ENCODE assay signal across 8 mouse cellular contexts in genomic region chr16:18628206-18628947, GRCm38 (mm10). TPM values are rescaled to one million over a fixed set of nuclear protein-coding genes. Genes with fewer than 3 reads are reported as not detected.
DNase-seq lines count a peak whose midpoint lies in the region; ATAC-seq and TF ChIP-seq lines count a peak whose summit lies in the region.

No protein-coding gene starts in this region.

- H3K27me3 ChIP-seq in forebrain, embryonic 10.5 days (ENCODE audit: poor library complexity, severe bottlenecking) = peaks cover 89% of the 10 kb centered on the region
- H3K27me3 ChIP-seq in limb, embryonic 13.5 days = peaks cover 55% of the 10 kb centered on the region
- H3K27me3 ChIP-seq in thymus, adult 2 months (ENCODE audit: control insufficient read depth, insufficient read depth, low read length) = peaks cover 30% of the 10 kb centered on the region; the same call in 1 of the 2 replicates

- no peaks in the 10 kb centered on the region for H3K9me3 ChIP-seq in forebrain, embryonic 10.5 days
- no peaks in the 10 kb centered on the region for H3K9me3 ChIP-seq in limb, embryonic 13.5 days

- H3K27ac ChIP-seq in bone marrow, adult 2 months (ENCODE audit: control insufficient read depth, insufficient read depth, low read depth, low read length, poor library complexity) = peak overlapping the region; percentile 78
- peak overlapping the region; percentile 90; the same call in 1 of the 2 replicates for H3K27ac ChIP-seq in forebrain, embryonic 10.5 days
- no peak overlapping the region for H3K27ac ChIP-seq in limb, embryonic 13.5 days
- H3K27ac ChIP-seq in thymus, adult 2 months (ENCODE audit: control insufficient read depth, insufficient read depth, low read length) = no peak overlapping the region

- 58% methylated on average over 7 of the region's 7 CpGs for whole genome bisulfite sequencing in bone marrow, adult 2 months
- 58% methylated on average over 7 of the region's 7 CpGs for WGBS in forebrain, embryonic 10.5 days
- WGBS in limb, embryonic 13.5 days = 63% methylated on average over 7 of the region's 7 CpGs
- 93% methylated on average over 7 of the region's 7 CpGs for WGBS in thymus, adult 2 months

- ATAC-seq in limb, embryonic 13.5 days (ENCODE audit: low FRiP score, low read depth) = no peak

- peak overlapping the region; percentile 87 for H3K4me2 ChIP-seq in limb, embryonic 13.5 days (replicated peaks)

- no peak for TF ChIP-seq CTCF in bone marrow, adult 2 months (IDR thresholded peaks at IDR 0.05; ENCODE audit: control insufficient read depth, insufficient read depth, low read length)
- TF ChIP-seq CTCF in thymus, adult 2 months (IDR thresholded peaks at IDR 0.05; ENCODE audit: borderline replicate concordance, control insufficient read depth, extremely low read depth, insufficient read depth, low read length, poor library complexity) = no peak

- no peak for TF ChIP-seq POLR2A in bone marrow, adult 2 months (IDR thresholded peaks at IDR 0.05; ENCODE audit: borderline replicate concordance, control insufficient read depth, low read depth, low read length)
- TF ChIP-seq POLR2A in thymus, adult 2 months (IDR thresholded peaks at IDR 0.05; ENCODE audit: control insufficient read depth, extremely low read depth, insufficient read depth, low read length, poor library complexity) = no peak

- H3K9ac ChIP-seq in limb, embryonic 13.5 days = peak overlapping the region; percentile 86

- DNase-seq in kidney, postnatal 10 days = peak; percentile 6
- DNase-seq in kidney, adult 8-10 months = no peak
- no peak for DNase-seq in forebrain, embryonic 10.5 days (ENCODE audit: extremely low spot score, low spot score)
- DNase-seq in thymus, adult 2 months = no peak
- no peak for DNase-seq in spleen, adult 18-20 months
- no peak for DNase-seq in kidney, postnatal 4 days

- peak overlapping the region; percentile 77 for H3K4me3 ChIP-seq in bone marrow, adult 2 months (replicated peaks; ENCODE audit: control insufficient read depth, low read depth, low read length)
- H3K4me3 ChIP-seq in forebrain, embryonic 10.5 days = peak overlapping the region; percentile 89
- H3K4me3 ChIP-seq in limb, embryonic 13.5 days = peak overlapping the region; percentile 83
- no peak overlapping the region for H3K4me3 ChIP-seq in thymus, adult 2 months (ENCODE audit: control insufficient read depth, insufficient read depth, low read length)

- peaks cover 3% of the 10 kb centered on the region; the same call in 1 of the 2 replicates for H3K4me1 ChIP-seq in bone marrow, adult 2 months (ENCODE audit: control insufficient read depth, insufficient read depth, low read length)
- peaks cover 54% of the 10 kb centered on the region for H3K4me1 ChIP-seq in forebrain, embryonic 10.5 days
- H3K4me1 ChIP-seq in limb, embryonic 13.5 days = peaks cover 36% of the 10 kb centered on the region
- H3K4me1 ChIP-seq in thymus, adult 2 months (replicated peaks; ENCODE audit: control insufficient read depth, insufficient read depth, low read length) = peaks cover 21% of the 10 kb centered on the region

- peaks cover 17% of the 10 kb centered on the region for H3K36me3 ChIP-seq in forebrain, embryonic 10.5 days (replicated peaks)
- H3K36me3 ChIP-seq in limb, embryonic 13.5 days = peaks cover 21% of the 10 kb centered on the region
- H3K36me3 ChIP-seq in thymus, adult 2 months (ENCODE audit: control insufficient read depth, insufficient read depth, low read length) = no peaks in the 10 kb centered on the region

RNA-seq across cellular contexts. Expression of gene Sept5, which starts 1.4 kb away (rescaled TPM):
- polyA plus RNA-seq in bone marrow, adult 2 months (2011; ENCODE audit: insufficient read depth, insufficient read length, low replicate concordance, missing spikeins) = 13.9 and 41.9 TPM in 2 replicates
- polyA plus RNA-seq in forebrain, embryonic 10.5 days (2016; fragmentation: Nextera tagmentation; extraction: Ambion mirVana) = 21.0 and 21.5 TPM in 2 replicates
- polyA plus RNA-seq in limb, embryonic 13.5 days (2015; fragmentation: Nextera tagmentation; extraction: Ambion mirVana) = 37.0 and 41.7 TPM in 2 replicates
- polyA plus RNA-seq in thymus, adult 2 months (2012; rRNA removed) = 2.4 and 3.6 TPM in 2 replicates

RNA-seq across cellular contexts. Expression of gene Gm49601, which starts 2.1 kb away (rescaled TPM):
- polyA plus RNA-seq in bone marrow, adult 2 months (2011; ENCODE audit: insufficient read depth, insufficient read length, low replicate concordance, missing spikeins) = 13.1 and 15.2 TPM in 2 replicates
- 2.3 and 2.4 TPM in 2 replicates for polyA plus RNA-seq in forebrain, embryonic 10.5 days (2016; fragmentation: Nextera tagmentation; extraction: Ambion mirVana)
- 5.9 and 6.0 TPM in 2 replicates for polyA plus RNA-seq in limb, embryonic 13.5 days (2015; fragmentation: Nextera tagmentation; extraction: Ambion mirVana)
- polyA plus RNA-seq in thymus, adult 2 months (2012; rRNA removed) = 0.88 and 0.93 TPM in 2 replicates

RNA-seq across cellular contexts. Expression of gene Gp1bb, which starts 6.2 kb away (rescaled TPM):
- 50.4 and 84.3 TPM in 2 replicates for polyA plus RNA-seq in bone marrow, adult 2 months (2011; ENCODE audit: insufficient read depth, insufficient read length, low replicate concordance, missing spikeins)
- 3.0 and 3.2 TPM in 2 replicates for polyA plus RNA-seq in forebrain, embryonic 10.5 days (2016; fragmentation: Nextera tagmentation; extraction: Ambion mirVana)
- polyA plus RNA-seq in limb, embryonic 13.5 days (2015; fragmentation: Nextera tagmentation; extraction: Ambion mirVana) = 2.6 and 3.6 TPM in 2 replicates
- 1.1 TPM in 2 replicates for polyA plus RNA-seq in thymus, adult 2 months (2012; rRNA removed)

RNA-seq across cellular contexts. Expression of gene Tbx1, which starts 37.9 kb away (rescaled TPM):
- polyA plus RNA-seq in bone marrow, adult 2 months (2011; ENCODE audit: insufficient read depth, insufficient read length, low replicate concordance, missing spikeins) = not detected in 2 replicates
- polyA plus RNA-seq in forebrain, embryonic 10.5 days (2016; fragmentation: Nextera tagmentation; extraction: Ambion mirVana) = 0.95 and 1.1 TPM in 2 replicates
- 5.5 and 6.0 TPM in 2 replicates for polyA plus RNA-seq in limb, embryonic 13.5 days (2015; fragmentation: Nextera tagmentation; extraction: Ambion mirVana)
- polyA plus RNA-seq in thymus, adult 2 months (2012; rRNA removed) = 0.49 and 1.4 TPM in 2 replicates

Comparison
In these comparisons a context has a peak if more than half of its experiments do, and no peak if none do; other contexts are left out.
1. H3K27ac ChIP-seq: peak in bone marrow, adult 2 months (single experiment) and forebrain, embryonic 10.5 days (single experiment); none in limb, embryonic 13.5 days (single experiment) and thymus, adult 2 months (single experiment).
2. RNA of gene Gp1bb, which starts 6.2 kb away (polyA plus RNA-seq): 50.4 to 84.3 TPM in bone marrow, adult 2 months; 3.0 to 3.2 TPM in forebrain, embryonic 10.5 days, 2.6 to 3.6 TPM in limb, embryonic 13.5 days and 1.1 TPM in thymus, adult 2 months; every median in the first group is over 10 times any median in the second.